Mouse (Mus musculus): ENCODE measurements around the gene Fam228b.
"Not testable (repeated sequence)": the region's sequence is repeated elsewhere in the genome, so short reads cannot be mapped to it uniquely, and the experiment has no call there.

- not testable (repeated sequence) for TF ChIP-seq FLI1 (IDR thresholded peaks at IDR 0.05; ENCODE audit: low read length); GATA1 (IDR thresholded peaks at IDR 0.05; ENCODE audit: borderline replicate concordance, low read length)
Observed at GRCm38 (mm10) chr12:4705626-4706025, 63.4 kb downstream of the Fam228b start.
